Mouse (Mus musculus) kidney, adult 18-20 months (tissue): ENCODE measurements at regions not wholly inside any gene's neighbourhood (a gene's known extent, or its start where the extent isn't known, plus 50 kb on each side); places are given as distances from the start of the nearest gene placed in this dataset.

ENCODE experiments used
- DNase-seq: peaks from one replicate; pipeline ENCODE4 v3.0.0; 2021

- no peak for DNase-seq
Measured at GRCm38 (mm10) chr7:113621316-113621715, 107.7 kb downstream of the Far1 start.

- no peak for DNase-seq
Measured at GRCm38 (mm10) chr7:113621898-113622510, 108.4 kb downstream of the Far1 start.

- DNase-seq: no peak
Measured at GRCm38 (mm10) chr7:113623296-113623695, 109.7 kb downstream of the Far1 start.

- DNase-seq: no peak
Measured at GRCm38 (mm10) chr7:113623962-113624361, 110.3 kb downstream of the Far1 start.

- DNase-seq: no peak
Measured at GRCm38 (mm10) chr7:113626734-113627133, 113.1 kb downstream of the Far1 start.

GRCm38 (mm10) chr7:113637011-113637600, 123.5 kb downstream of the Far1 start:
- DNase-seq: no peak

- no peak for DNase-seq
Measured at GRCm38 (mm10) chr7:113638098-113638497, 124.5 kb downstream of the Far1 start.

GRCm38 (mm10) chr7:113642540-113642939, 123.3 kb upstream of the Spon1 start:
- DNase-seq: no peak

GRCm38 (mm10) chr7:113650631-113651030, 115.2 kb upstream of the Spon1 start:
- DNase-seq: no peak

GRCm38 (mm10) chr7:113651696-113652095, 114.1 kb upstream of the Spon1 start:
- DNase-seq: no peak

GRCm38 (mm10) chr7:113653130-113653529, 112.7 kb upstream of the Spon1 start:
- DNase-seq: peak; percentile 44

GRCm38 (mm10) chr7:113655336-113655735, 110.5 kb upstream of the Spon1 start:
- no peak for DNase-seq

- no peak for DNase-seq
Measured at GRCm38 (mm10) chr7:113672779-113673595, 92.8 kb upstream of the Spon1 start.

- DNase-seq: no peak
Measured at GRCm38 (mm10) chr7:113673596-113673956, 92.2 kb upstream of the Spon1 start.

GRCm38 (mm10) chr7:113682271-113682670, 83.5 kb upstream of the Spon1 start:
- DNase-seq: no peak

- DNase-seq: no peak
Measured at GRCm38 (mm10) chr7:113685349-113685748, 80.4 kb upstream of the Spon1 start.

GRCm38 (mm10) chr7:113686527-113686926, 79.3 kb upstream of the Spon1 start:
- no peak for DNase-seq

GRCm38 (mm10) chr7:113687566-113687965, 78.2 kb upstream of the Spon1 start:
- DNase-seq: no peak

GRCm38 (mm10) chr7:113688231-113688669, 77.5 kb upstream of the Spon1 start:
- no peak for DNase-seq

GRCm38 (mm10) chr7:113688717-113689116, 77.1 kb upstream of the Spon1 start:
- no peak for DNase-seq

- DNase-seq: no peak
Measured at GRCm38 (mm10) chr7:113689131-113689530, 76.7 kb upstream of the Spon1 start.

- DNase-seq: no peak
Measured at GRCm38 (mm10) chr7:113691756-113692155, 74.0 kb upstream of the Spon1 start.

- DNase-seq: no peak
Measured at GRCm38 (mm10) chr7:113693526-113693925, 72.3 kb upstream of the Spon1 start.

- no peak for DNase-seq
Measured at GRCm38 (mm10) chr7:113694466-113694865, 71.3 kb upstream of the Spon1 start.
